Mouse (Mus musculus): Measurements from ENCODE around the gene Zfp248.

- TF ChIP-seq POLR2A (IDR thresholded peaks at IDR 0.05; ENCODE audit: low read depth, low read length) (no peak), CTCF (IDR thresholded peaks at IDR 0.05; ENCODE audit: extremely low read depth, insufficient read depth, insufficient read length, insufficient replicate concordance) (no peak)
These were observed at the start of gene Zfp248 for GRCm38 (mm10) chr6:118455042-118455631.

All from spleen, adult 2 months (tissue).